Mouse (Mus musculus) CH12.LX (cell line): ENCODE results near the gene Map1a. TPM values are rescaled to one million over a fixed set of nuclear protein-coding genes. Genes with fewer than 3 reads are reported as not detected.

Source experiments
- DNase-seq: peaks from one replicate; pipeline ENCODE4 v3.0.0-alpha.2; 2013; ENCODE audit errors: extremely low read depth
- H3K27ac ChIP-seq: 2 replicates; pipeline ENCODE4 v1.5.1; 2012; ENCODE audit warnings: low read depth, mild to moderate bottlenecking, control low read depth, moderate library complexity; ENCODE audit not compliant: insufficient read depth
- H3K27me3 ChIP-seq: replicated peaks from 2 replicates; pipeline ENCODE3; 2012; ENCODE audit warnings: inconsistent platforms
- H3K36me3 ChIP-seq, 2 experiments: replicated peaks in 1 of 2; 2 replicates each; pipeline versions ENCODE3 to v1.6.1; 2012; ENCODE audit warnings: inconsistent platforms in 1 of 2, low read length in 1 of 2, mild to moderate bottlenecking in 1 of 2, mixed read lengths in 1 of 2, moderate library complexity in 1 of 2; ENCODE audit not compliant: control insufficient read depth in 1 of 2, insufficient read depth in 1 of 2
- H3K4me1 ChIP-seq, 2 experiments: 2 replicates each; pipeline ENCODE4 v1.6.1; 2012; ENCODE audit warnings: inconsistent platforms in 1 of 2, moderate library complexity in 1 of 2; ENCODE audit not compliant: insufficient read depth in 2 of 2, control insufficient read depth in 1 of 2
- H3K4me2 ChIP-seq: 2 replicates; pipeline ENCODE4 v1.6.1; 2012; ENCODE audit warnings: low read depth, mild to moderate bottlenecking, control low read depth; ENCODE audit not compliant: poor library complexity, insufficient read depth, severe bottlenecking
- H3K4me3 ChIP-seq, 3 experiments: fragments of 150-350 bp in 1 of 3; sonication (generic) in 1 of 3; replicated peaks in 1 of 3; 2 replicates each; pipeline versions ENCODE3 to v1.5.1; 2011 to 2012; ENCODE audit warnings: low read depth in 2 of 3, low read length in 2 of 3, mild to moderate bottlenecking in 2 of 3, moderate library complexity in 2 of 3, control low read depth in 1 of 3, improper control_type of control experiment in 1 of 3, inconsistent platforms in 1 of 3, mixed read lengths in 1 of 3; ENCODE audit not compliant: poor library complexity in 1 of 3
- H3K79me2 ChIP-seq: replicated peaks from 2 replicates; pipeline ENCODE4 v1.6.1; 2012; ENCODE audit warnings: mild to moderate bottlenecking, moderate library complexity; ENCODE audit not compliant: control insufficient read depth, poor library complexity, insufficient read depth, severe bottlenecking; ENCODE audit errors: extremely low read depth
- H3K9ac ChIP-seq: 2 replicates; pipeline ENCODE4 v1.6.1; 2012; ENCODE audit warnings: low read depth, mild to moderate bottlenecking, control low read depth, moderate library complexity; ENCODE audit not compliant: insufficient read depth
- H3K9me3 ChIP-seq: replicated peaks from 2 replicates; pipeline ENCODE3; 2012; ENCODE audit warnings: low read length, inconsistent platforms, mixed read lengths
- CHD2 ChIP-seq: IDR thresholded peaks from 2 replicates; pipeline ENCODE4 v1.6.1; 2011; ENCODE audit warnings: low read length, improper control_type of control experiment
- CTCF ChIP-seq, 2 experiments: IDR thresholded peaks in 1 of 2; conservative IDR thresholded peaks in 1 of 2; 2 replicates each; pipeline ENCODE4 v1.5.1; 2011 to 2012; ENCODE audit warnings: low read depth in 2 of 2, low read length in 2 of 2, improper control_type of control experiment in 1 of 2, inconsistent platforms in 1 of 2, mild to moderate bottlenecking in 1 of 2, moderate library complexity in 1 of 2
- E2F4 ChIP-seq: IDR thresholded peaks from 2 replicates; pipeline ENCODE4 v1.6.1; 2011; ENCODE audit warnings: low read depth, low read length, improper control_type of control experiment; ENCODE audit not compliant: insufficient replicate concordance
- ELF1 ChIP-seq: IDR thresholded peaks from 2 replicates; pipeline ENCODE4 v1.6.1; 2014; ENCODE audit warnings: low read depth, mild to moderate bottlenecking, inconsistent platforms, low read length, improper control_type of control experiment
- EP300 ChIP-seq: IDR thresholded peaks from 2 replicates; pipeline ENCODE4 v1.6.1; 2011; ENCODE audit warnings: low read length, improper control_type of control experiment
- HCFC1 ChIP-seq: IDR thresholded peaks from 2 replicates; pipeline ENCODE4 v1.6.1; 2012; ENCODE audit warnings: low read depth, mild to moderate bottlenecking, inconsistent platforms, low read length, improper control_type of control experiment
- IRF4 ChIP-seq: IDR thresholded peaks from 2 replicates; pipeline ENCODE4 v1.6.1; 2014; ENCODE audit warnings: low read depth, mild to moderate bottlenecking, inconsistent platforms, low read length, improper control_type of control experiment
- JUND ChIP-seq: conservative IDR thresholded peaks from 2 replicates; pipeline ENCODE4 v1.6.1; 2011; ENCODE audit warnings: low read depth, low read length, improper control_type of control experiment
- KAT2A ChIP-seq: IDR thresholded peaks from 2 replicates; pipeline ENCODE4 v1.6.1; 2012; ENCODE audit warnings: low read length, improper control_type of control experiment, inconsistent platforms; ENCODE audit not compliant: insufficient replicate concordance
- MAFK ChIP-seq: IDR thresholded peaks from 2 replicates; pipeline ENCODE4 v1.6.1; 2011; ENCODE audit warnings: low read length, improper control_type of control experiment; ENCODE audit not compliant: insufficient replicate concordance
- MAX ChIP-seq: IDR thresholded peaks from 2 replicates; pipeline ENCODE4 v1.6.1; 2011; ENCODE audit warnings: low read length, improper control_type of control experiment
- MXI1 ChIP-seq: IDR thresholded peaks from 2 replicates; pipeline ENCODE4 v1.6.1; 2011; ENCODE audit warnings: mild to moderate bottlenecking, low read depth, low read length, improper control_type of control experiment
- MYC ChIP-seq: IDR thresholded peaks from 2 replicates; pipeline ENCODE4 v1.6.1; 2011; ENCODE audit warnings: low read depth, mild to moderate bottlenecking, improper control_type of control experiment, low read length
- NELFE ChIP-seq: IDR thresholded peaks from 2 replicates; pipeline ENCODE4 v1.6.1; 2011; ENCODE audit warnings: low read depth, low read length, improper control_type of control experiment
- NRF1 ChIP-seq: IDR thresholded peaks from 2 replicates; pipeline ENCODE4 v1.6.1; 2014; ENCODE audit warnings: low read depth, mild to moderate bottlenecking, inconsistent platforms, low read length, improper control_type of control experiment, moderate library complexity
- PAX5 ChIP-seq: IDR thresholded peaks from 2 replicates; pipeline ENCODE4 v1.6.1; 2012; ENCODE audit warnings: low read length, inconsistent platforms, mixed read lengths
- POLR2A ChIP-seq: IDR thresholded peaks from 2 replicates; pipeline ENCODE4 v1.6.1; 2011; ENCODE audit warnings: low read depth, mild to moderate bottlenecking, improper control_type of control experiment, low read length
- POLR2AphosphoS2 ChIP-seq: IDR thresholded peaks from 2 replicates; pipeline ENCODE4 v1.6.1; 2011; ENCODE audit warnings: low read depth, low read length, improper control_type of control experiment
- RAD21 ChIP-seq: IDR thresholded peaks from 2 replicates; pipeline ENCODE4 v1.6.1; 2011; ENCODE audit warnings: low read depth, mild to moderate bottlenecking, low read length, improper control_type of control experiment, moderate library complexity
- SIN3A ChIP-seq: IDR thresholded peaks from 2 replicates; pipeline ENCODE4 v1.6.1; 2012; ENCODE audit warnings: low read length, improper control_type of control experiment, inconsistent platforms
- SMC3 ChIP-seq: IDR thresholded peaks from 2 replicates; pipeline ENCODE4 v1.6.1; 2011; ENCODE audit warnings: low read depth, low read length, improper control_type of control experiment
- TCF12 ChIP-seq: IDR thresholded peaks from 2 replicates; pipeline ENCODE4 v1.6.1; 2014; ENCODE audit warnings: low read depth, mild to moderate bottlenecking, inconsistent platforms, low read length, improper control_type of control experiment
- USF1 ChIP-seq: IDR thresholded peaks from 2 replicates; pipeline ENCODE4 v1.6.1; 2014; ENCODE audit warnings: low read depth, mild to moderate bottlenecking, inconsistent platforms, low read length, improper control_type of control experiment
- USF2 ChIP-seq: conservative IDR thresholded peaks from 2 replicates; pipeline ENCODE4 v1.6.1; 2011; ENCODE audit warnings: low read depth, low read length, improper control_type of control experiment
- ZKSCAN1 ChIP-seq: IDR thresholded peaks from 2 replicates; pipeline ENCODE4 v1.6.1; 2012; ENCODE audit warnings: low read depth, inconsistent platforms, low read length, improper control_type of control experiment, borderline replicate concordance
- dilution Hi-C: fragments of 300-500 bp; cut with MboI; formaldehyde crosslinking; loops from 2 replicates; pipeline ENCODE4 v1.14.3; 2020; ENCODE audit warnings: low sequenced_read_pairs; ENCODE audit not compliant: extremely low pct_unique_long_range_greater_than_20kb, extremely low pct_ligation_motif_present
- in situ Hi-C: fragments of 300-500 bp; cut with MboI; formaldehyde crosslinking; loops from 3 replicates; pipeline ENCODE4 v1.14.3; 2019; ENCODE audit warnings: low sequenced_read_pairs, low pct_ligation_motif_present, low pct_unique_long_range_greater_than_20kb, mixed read lengths
- polyA plus RNA-seq: library from polyadenylated mRNA; unstranded; fragments of >175 nt; gene quantifications from 2 replicates; pipeline ENCODE4 v1.2.1, GENCODE M21; 2012; ENCODE audit warnings: low read depth; ENCODE audit not compliant: insufficient read length
- total RNA-seq, 2 experiments: library from RNA; depleted of rRNA; stranded (reverse); fragments of 300-350 nt in 1 of 2; fragments of >200 nt in 1 of 2; gene quantifications; 2 replicates each; pipeline ENCODE4 v1.2.3; 2012 to 2014

Gene Map1a
- total and polyA plus RNA-seq, 3 experiments, result 0.16 to 7.2 (median 0.38) TPM

- Histone ChIP-seq H3K27me3 (peaks cover 43% of the 10 kb centered on the region), H3K4me1 (peaks cover 9 to 18% of the 10 kb centered on the region in 2 experiments), H3K79me2 (no peaks in the 10 kb centered on the region), H3K27ac (no peak within 1 kb of the TSS), H3K9me3 (no peaks in the 10 kb centered on the region), H3K9ac (peak within 1 kb of the TSS; percentile 74), H3K36me3 (peaks cover 5 to 8% of the 10 kb centered on the region in 2 experiments), H3K4me3 (peak within 1 kb of the TSS; percentile 76 to 81 (median 80)), H3K4me2 (peak within 1 kb of the TSS; percentile 79)
- in situ Hi-C loops (no loop called here), dilution Hi-C loops (no loop called here)
- TF ChIP-seq TCF12, result peak; percentile 55
- TF ChIP-seq POLR2AphosphoS2, result no peak
- no peak for TF ChIP-seq JUND
- TF ChIP-seq EP300, result no peak
- TF ChIP-seq ELF1, result peak; percentile 55
- TF ChIP-seq ZKSCAN1, result no peak
- 0 out of 2 replicates have a peak, but pooled peaks have one; percentile 8 for TF ChIP-seq NELFE
- TF ChIP-seq POLR2A, result peak; percentile 41; the same call in 1 of the 2 replicates
- TF ChIP-seq IRF4, result peak; percentile 47; the same call in 1 of the 2 replicates
- TF ChIP-seq KAT2A, result 0 out of 2 replicates have a peak, but pooled peaks have one; percentile 57
- TF ChIP-seq USF1, result peak; percentile 56
- peak; percentile 68; the same call in 1 of the 2 replicates for TF ChIP-seq SIN3A
- TF ChIP-seq CTCF (conservative IDR thresholded peaks at IDR 0.05 in 1 of 2, IDR thresholded peaks at IDR 0.05 in 1 of 2; ENCODE audit: low read depth in 2 of 2, low read length in 2 of 2), result peak; percentile 57 to 89
- TF ChIP-seq E2F4, result peak; percentile 49; the same call in 1 of the 2 replicates
- TF ChIP-seq SMC3, result peak; percentile 58
- TF ChIP-seq MXI1, result peak; percentile 33; the same call in 1 of the 2 replicates
- peak; percentile 76 for TF ChIP-seq CHD2
- peak; percentile 77 for TF ChIP-seq HCFC1
- no peak for TF ChIP-seq PAX5
- TF ChIP-seq NRF1, result peak; percentile 67
- TF ChIP-seq MAFK, result no peak
- peak; percentile 64 for TF ChIP-seq RAD21
- no peak for TF ChIP-seq MYC
- no peak for TF ChIP-seq USF2
- TF ChIP-seq MAX, result 0 out of 2 replicates have a peak, but pooled peaks have one; percentile 15
- peak; percentile 94 for DNase-seq
Measured at GRCm38 (mm10) chr2:121354820-121355592, 65.6 kb downstream of the Map1a start, which contains the start of gene Ppip5k1. Gene Ppip5k1, minus strand, starts transcription at chr2:121355396.
